Mouse (Mus musculus) ES-Bruce4 (cell line): ENCODE measurements at regions not wholly inside any gene's neighbourhood (a gene's known extent, or its start where the extent isn't known, plus 50 kb on each side); places are given as distances from the start of the nearest gene placed in this dataset.

Source experiments
- CTCF ChIP-seq: IDR thresholded peaks from one replicate; pipeline ENCODE4 v1.8.1; 2011; ENCODE audit warnings: low read depth, low read length
- EP300 ChIP-seq: IDR thresholded peaks from 2 replicates; pipeline ENCODE4 v1.6.1; 2011; ENCODE audit warnings: low read depth, low read length; ENCODE audit not compliant: insufficient read depth
- POLR2A ChIP-seq: IDR thresholded peaks from one replicate; pipeline ENCODE4 v1.8.1; 2011; ENCODE audit warnings: low read length; ENCODE audit not compliant: insufficient read depth

- TF ChIP-seq CTCF (no peak), EP300 (no peak), POLR2A (no peak)
Measured at GRCm38 (mm10) chr2:139055249-139055648, 438.5 kb upstream of the Sptlc3 start.
